Mouse (Mus musculus) testis, adult 2 months (tissue): ENCODE results near the gene Gse1. TPM values are rescaled to one million over a fixed set of nuclear protein-coding genes. Genes with fewer than 3 reads are reported as not detected.

Source experiments
- H3K27ac ChIP-seq: fragments of 200-500 bp; 2 replicates; pipeline ENCODE4 v1.5.1; 2012; ENCODE audit warnings: low read depth, low read length; ENCODE audit not compliant: control insufficient read depth, insufficient read depth
- H3K27me3 ChIP-seq: fragments of 200-500 bp; 2 replicates; pipeline ENCODE4 v1.6.1; 2012; ENCODE audit warnings: mild to moderate bottlenecking, low read length, moderate library complexity; ENCODE audit not compliant: control insufficient read depth, insufficient read depth
- H3K36me3 ChIP-seq: fragments of 200-500 bp; 2 replicates; pipeline ENCODE4 v1.6.1; 2012; ENCODE audit warnings: mild to moderate bottlenecking, low read length; ENCODE audit not compliant: control insufficient read depth, insufficient read depth
- H3K4me1 ChIP-seq: fragments of 200-500 bp; 2 replicates; pipeline ENCODE4 v1.6.1; 2012; ENCODE audit warnings: low read length; ENCODE audit not compliant: control insufficient read depth, insufficient read depth
- H3K4me3 ChIP-seq: fragments of 200-500 bp; 2 replicates; pipeline ENCODE4 v1.5.1; 2012; ENCODE audit warnings: low read depth, mild to moderate bottlenecking, low read length, moderate library complexity, mixed read lengths; ENCODE audit not compliant: control insufficient read depth
- CTCF ChIP-seq: fragments of 200-500 bp; IDR thresholded peaks from 2 replicates; pipeline ENCODE4 v1.5.1; 2012; ENCODE audit warnings: low read depth, mild to moderate bottlenecking, inconsistent platforms, low read length, moderate library complexity; ENCODE audit not compliant: control insufficient read depth, insufficient read depth, insufficient replicate concordance
- POLR2A ChIP-seq: fragments of 200-500 bp; IDR thresholded peaks from 2 replicates; pipeline ENCODE4 v1.6.1; 2012; ENCODE audit warnings: low read depth, mild to moderate bottlenecking, inconsistent platforms, low read length, moderate library complexity; ENCODE audit not compliant: control insufficient read depth
- polyA plus RNA-seq: library from polyadenylated mRNA; depleted of rRNA; stranded (reverse); fragments of >200 nt; gene quantifications from 2 replicates; pipeline ENCODE4 v1.2.3, GENCODE M21; 2012

Gse1 gene
- polyA plus RNA-seq, 1 experiment = 4.0 TPM

GRCm38 (mm10) chr8:120484460-120484859 is 256.2 kb downstream of the Gse1 start:
- no peaks in the 10 kb centered on the region for H3K27me3 ChIP-seq
- no peaks in the 10 kb centered on the region for H3K36me3 ChIP-seq
- TF ChIP-seq CTCF = no peak
- no peak for TF ChIP-seq POLR2A
- peaks cover 11% of the 10 kb centered on the region for H3K4me1 ChIP-seq
- H3K27ac ChIP-seq = no peak overlapping the region
- no peak overlapping the region for H3K4me3 ChIP-seq

- Histone ChIP-seq H3K4me3 (no peak overlapping the region), H3K4me1 (peaks cover 16% of the 10 kb centered on the region), H3K27me3 (no peaks in the 10 kb centered on the region), H3K36me3 (no peaks in the 10 kb centered on the region), H3K27ac (no peak overlapping the region)
- TF ChIP-seq CTCF = no peak
- no peak for TF ChIP-seq POLR2A
These were observed 256.9 kb downstream of the Gse1 start for GRCm38 (mm10) chr8:120485116-120485515.

GRCm38 (mm10) chr8:120485551-120486476 is 257.6 kb downstream of the Gse1 start:
- no peak for TF ChIP-seq CTCF
- no peak for TF ChIP-seq POLR2A
- no peak overlapping the region for H3K4me3 ChIP-seq
- no peaks in the 10 kb centered on the region for H3K36me3 ChIP-seq
- no peak overlapping the region for H3K27ac ChIP-seq
- H3K4me1 ChIP-seq = peaks cover 16% of the 10 kb centered on the region
- H3K27me3 ChIP-seq = no peaks in the 10 kb centered on the region

- Histone ChIP-seq H3K4me3 (peak overlapping the region; percentile 54), H3K4me1 (peaks cover 16% of the 10 kb centered on the region), H3K36me3 (no peaks in the 10 kb centered on the region), H3K27ac (0 out of 2 replicates have a peak overlapping the region, but pooled peaks have one; percentile 49), H3K27me3 (no peaks in the 10 kb centered on the region)
- TF ChIP-seq POLR2A (no peak), CTCF (no peak)
These were observed 258.5 kb downstream of the Gse1 start for GRCm38 (mm10) chr8:120486477-120487376.

GRCm38 (mm10) chr8:120487377-120487728 is 259.1 kb downstream of the Gse1 start:
- H3K4me3 ChIP-seq = peak overlapping the region; percentile 54
- H3K27ac ChIP-seq = peak overlapping the region; percentile 49; the same call in 1 of the 2 replicates
- H3K27me3 ChIP-seq = no peaks in the 10 kb centered on the region
- no peak for TF ChIP-seq CTCF
- TF ChIP-seq POLR2A = no peak
- no peaks in the 10 kb centered on the region for H3K36me3 ChIP-seq
- H3K4me1 ChIP-seq = peaks cover 16% of the 10 kb centered on the region

- Histone ChIP-seq H3K4me3 (peak overlapping the region; percentile 54), H3K36me3 (no peaks in the 10 kb centered on the region), H3K27me3 (no peaks in the 10 kb centered on the region), H3K4me1 (peaks cover 16% of the 10 kb centered on the region), H3K27ac (peak overlapping the region; percentile 7; the same call in 1 of the 2 replicates)
- no peak for TF ChIP-seq POLR2A
- no peak for TF ChIP-seq CTCF
These were observed 259.7 kb downstream of the Gse1 start for GRCm38 (mm10) chr8:120487729-120488510.
